Mouse (Mus musculus) neural tube, embryonic 12.5 days (tissue): ENCODE data around the gene Pex5l. TPM values are rescaled to one million over a fixed set of nuclear protein-coding genes. Genes with fewer than 3 reads are reported as not detected.

ENCODE experiments used
- ATAC-seq: fragments of 200-750 bp; cut with Nextera tagmentation; 2 replicates; pipeline ENCODE4 v1.8.0; 2017; ENCODE audit warnings: low read depth, mild to moderate bottlenecking, moderate TSS enrichment, moderate library complexity; ENCODE audit not compliant: low FRiP score
- H3K27ac ChIP-seq: fragments of 300-500 bp; sonication (generic); 2 replicates; pipeline ENCODE4 v1.5.1; 2016
- H3K27me3 ChIP-seq: fragments of 300-500 bp; sonication (generic); replicated peaks from 2 replicates; pipeline ENCODE4 v1.6.1; 2016; ENCODE audit warnings: mild to moderate bottlenecking
- H3K36me3 ChIP-seq: fragments of 300-500 bp; sonication (generic); 2 replicates; pipeline ENCODE4 v1.6.1; 2016; ENCODE audit warnings: mild to moderate bottlenecking
- H3K4me1 ChIP-seq: fragments of 300-500 bp; sonication (generic); 2 replicates; pipeline ENCODE4 v1.6.1; 2016
- H3K4me2 ChIP-seq: fragments of 300-500 bp; sonication (generic); replicated peaks from 2 replicates; pipeline ENCODE4 v1.6.1; 2016; ENCODE audit warnings: mild to moderate bottlenecking
- H3K4me3 ChIP-seq: fragments of 300-500 bp; sonication (generic); 2 replicates; pipeline ENCODE4 v1.5.1; 2016
- H3K9ac ChIP-seq: fragments of 300-500 bp; sonication (generic); 2 replicates; pipeline ENCODE4 v1.6.1; 2016; ENCODE audit warnings: mild to moderate bottlenecking
- H3K9me3 ChIP-seq: fragments of 300-500 bp; sonication (generic); 2 replicates; pipeline ENCODE4 v1.6.1; 2016; ENCODE audit warnings: mild to moderate bottlenecking
- WGBS: fragments of 180-500 bp; shearing (Covaris S2); methylation state at CpG from one replicate; pipeline ENCODE4 v1.1.7; 2016; 5-methylcytosine and 5-hydroxymethylcytosine counted together
- polyA plus RNA-seq: library from polyadenylated mRNA; unstranded; fragments of >200 nt; fragmentation: Nextera tagmentation; extraction: Ambion mirVana; gene quantifications from 2 replicates; pipeline ENCODE4 v1.2.1, GENCODE M21; 2016

The Pex5l gene
- polyA plus RNA-seq, 1 experiment from 2014 or later, result 5.4 TPM

DNA sequence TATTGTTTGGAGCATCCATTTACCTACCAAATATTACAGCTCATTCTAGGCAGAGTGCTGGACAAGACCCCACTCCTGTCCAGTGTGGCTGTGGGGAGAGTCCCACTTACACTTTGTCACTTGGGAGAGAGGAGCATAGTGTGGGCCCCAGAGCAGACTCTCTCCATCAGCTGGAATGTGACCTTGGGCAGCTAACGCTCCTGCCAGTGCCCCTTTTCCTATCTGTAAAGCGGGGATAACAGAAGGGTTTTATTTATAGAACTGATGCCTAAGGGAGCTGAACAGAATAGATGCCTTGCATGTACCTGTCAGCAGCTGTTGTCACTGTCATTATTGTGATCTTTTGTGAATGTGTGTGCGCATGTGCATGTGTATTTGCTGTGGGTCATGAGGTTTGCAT lies 234.6 kb downstream of the Pex5l start:
- no peaks in the 10 kb centered on the region for H3K9me3 ChIP-seq
- H3K9ac ChIP-seq, result no peak overlapping the region
- H3K4me1 ChIP-seq, result no peaks in the 10 kb centered on the region
- no peak overlapping the region for H3K4me2 ChIP-seq
- H3K36me3 ChIP-seq, result no peaks in the 10 kb centered on the region
- H3K27me3 ChIP-seq, result no peaks in the 10 kb centered on the region
- 88% methylated on average over 3 of the region's 3 CpGs for WGBS
- no peak for ATAC-seq
- no peak overlapping the region for H3K27ac ChIP-seq
- H3K4me3 ChIP-seq, result no peak overlapping the region

DNA sequence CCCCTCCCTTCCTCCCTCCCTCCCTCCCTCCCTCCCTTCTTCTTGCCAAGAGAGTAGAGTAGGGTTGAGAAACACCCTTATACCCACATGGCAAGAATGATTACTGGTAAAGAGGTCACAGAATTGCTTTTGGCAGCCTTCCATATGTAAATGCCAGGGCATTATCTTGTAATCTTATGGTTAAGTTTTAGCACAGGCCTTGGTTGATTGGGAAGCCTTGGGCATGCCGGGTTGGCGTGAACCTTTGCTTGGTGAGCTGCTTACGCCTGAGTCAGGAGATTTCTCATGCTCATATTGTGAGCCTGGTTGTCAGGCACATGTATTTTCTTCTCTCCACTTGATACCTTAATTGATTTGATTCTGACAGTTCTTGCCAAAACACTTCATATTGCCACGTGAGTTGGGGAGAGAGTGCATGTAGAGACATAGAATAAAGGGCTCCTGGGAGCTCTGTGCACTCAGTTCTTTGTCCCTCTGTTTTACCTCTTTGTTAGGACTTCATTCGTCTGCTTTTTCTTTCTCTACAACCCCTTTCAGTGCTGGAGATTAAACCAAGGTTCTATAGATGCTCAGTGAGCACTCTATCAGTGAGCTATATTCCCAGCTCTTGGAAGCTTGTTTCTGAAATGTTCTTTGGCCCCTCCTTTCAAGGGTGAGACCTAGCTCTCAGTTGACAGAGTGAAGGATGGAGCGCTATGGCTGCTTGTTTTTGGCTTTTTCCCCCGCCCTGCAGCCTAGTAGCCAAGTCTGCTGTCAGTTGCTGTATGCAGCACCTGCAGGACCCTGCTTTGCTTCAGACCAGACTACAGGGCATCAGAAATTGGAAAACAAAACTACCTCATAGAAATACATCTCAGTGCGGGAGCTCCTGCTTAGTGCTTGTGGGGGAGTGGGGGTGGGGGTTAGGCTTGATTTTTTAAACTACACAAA lies 236.9 kb downstream of the Pex5l start:
- Histone ChIP-seq H3K36me3 (peaks cover 6% of the 10 kb centered on the region), H3K27me3 (no peaks in the 10 kb centered on the region), H3K4me3 (no peak overlapping the region), H3K9ac (no peak overlapping the region), H3K4me1 (no peaks in the 10 kb centered on the region), H3K27ac (no peak overlapping the region), H3K4me2 (no peak overlapping the region), H3K9me3 (no peaks in the 10 kb centered on the region)
- 85% methylated on average over 8 of the region's 8 CpGs for WGBS
- ATAC-seq, result no peak

DNA sequence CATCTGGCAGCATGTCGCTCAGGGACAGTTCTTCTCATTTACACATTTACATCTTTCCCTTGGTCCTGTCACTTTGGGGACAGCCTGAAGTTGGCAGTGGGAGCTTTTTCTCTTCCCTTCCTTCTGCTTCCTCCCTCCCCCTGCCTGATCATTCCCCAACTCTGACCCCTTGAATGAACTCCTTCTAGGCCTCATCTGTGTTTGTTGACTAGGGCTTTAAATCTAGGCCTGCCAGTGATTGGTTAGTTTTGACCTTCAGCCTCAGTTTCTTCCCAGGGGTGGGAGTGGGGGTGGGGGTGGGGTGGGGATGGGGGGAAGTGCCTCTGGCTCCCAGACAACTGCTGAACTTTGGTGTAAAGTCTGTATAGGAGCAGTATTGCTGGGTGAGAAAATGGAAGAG lies 238.4 kb downstream of the Pex5l start:
- Histone ChIP-seq H3K4me1 (no peaks in the 10 kb centered on the region), H3K36me3 (peaks cover 6% of the 10 kb centered on the region), H3K27me3 (no peaks in the 10 kb centered on the region), H3K9me3 (no peaks in the 10 kb centered on the region), H3K4me2 (no peak overlapping the region), H3K9ac (no peak overlapping the region), H3K4me3 (no peak overlapping the region), H3K27ac (no peak overlapping the region)
- WGBS, result 87% methylated on average over 1 of the region's 1 CpGs
- ATAC-seq, result no peak

DNA sequence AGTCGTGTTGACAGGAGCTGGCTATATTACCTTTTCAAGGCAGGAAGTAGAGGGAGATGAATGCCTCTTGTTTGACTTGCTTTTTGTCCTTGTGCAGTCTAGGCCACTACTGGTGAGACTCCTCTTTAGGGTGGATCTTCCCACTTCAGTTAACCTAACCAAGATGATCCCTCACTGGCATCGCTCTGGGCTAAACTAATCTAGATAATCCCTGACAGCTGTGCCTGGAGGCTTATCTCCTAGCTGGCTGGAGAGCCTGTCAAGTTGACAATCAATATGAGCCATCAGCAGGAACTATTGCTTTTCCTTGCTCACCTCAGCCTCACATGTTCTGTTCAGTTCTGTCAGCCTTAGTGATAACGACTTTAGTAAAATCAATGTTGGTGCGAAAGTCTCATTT lies 239.6 kb downstream of the Pex5l start:
- WGBS, result 61% methylated on average over 4 of the region's 4 CpGs

More for the DNA sequence above, 239.6 kb downstream of the Pex5l start:
- H3K27ac ChIP-seq, result no peak overlapping the region
- no peaks in the 10 kb centered on the region for H3K4me1 ChIP-seq
- H3K9ac ChIP-seq, result no peak overlapping the region
- peaks cover 6% of the 10 kb centered on the region for H3K36me3 ChIP-seq
- H3K4me2 ChIP-seq, result no peak overlapping the region
- H3K9me3 ChIP-seq, result no peaks in the 10 kb centered on the region
- H3K27me3 ChIP-seq, result no peaks in the 10 kb centered on the region
- no peak for ATAC-seq
- H3K4me3 ChIP-seq, result no peak overlapping the region
